In the genomic region with DNA sequence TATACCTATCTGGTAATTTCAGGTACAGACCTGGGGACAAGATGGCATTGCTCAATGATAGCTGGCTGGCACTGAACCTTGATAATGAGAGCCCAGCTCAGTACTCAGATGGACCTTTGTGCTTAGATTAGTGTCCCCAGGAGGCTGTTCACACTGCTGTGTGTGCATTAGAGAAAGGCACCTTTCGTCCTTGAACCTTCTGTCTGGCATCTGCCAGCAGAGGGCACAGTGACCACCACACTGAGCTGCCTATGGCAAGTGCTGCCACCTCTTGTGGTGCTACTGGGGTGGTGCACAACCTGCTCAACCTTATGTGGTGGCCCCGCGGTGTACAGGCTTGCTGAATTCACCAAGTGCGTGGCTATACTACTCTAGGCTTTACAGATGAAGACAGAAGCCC, we compare ENCODE assay signal across 9 mouse cellular contexts. TPM values are rescaled to one million over a fixed set of nuclear protein-coding genes. Genes with fewer than 3 reads are reported as not detected.
A peak's percentile ranks its signal among the peaks of the same experiment; 100 is the strongest.
DNase-seq lines count a peak whose midpoint lies in the region; ATAC-seq and TF ChIP-seq lines count a peak whose summit lies in the region.
"Had no signal": no experiment of that assay in that cellular context is flagged by ENCODE, and none has a peak within 500 bp of the region (broad histone marks: within the 10 kb centered on the region; RNA-seq: fewer than 3 reads in every experiment).

No protein-coding gene starts in this region.

- peaks cover 53% of the 10 kb centered on the region for H3K36me3 ChIP-seq in spleen, adult 2 months (ENCODE audit: control insufficient read depth, insufficient read depth, low read length)
- H3K36me3 ChIP-seq in liver, embryonic 14.5 days (replicated peaks; ENCODE audit: control insufficient read depth, insufficient read depth, low read depth): peaks cover 29% of the 10 kb centered on the region

- 40% methylated on average over 4 of the region's 4 CpGs for WGBS in spleen, adult 2 months
- 75% methylated on average over 4 of the region's 4 CpGs for WGBS in liver, embryonic 14.5 days (ENCODE audit: insufficient replicate concordance)

- intact Hi-C loops in left cerebral cortex, postnatal 4 days (cut with DNase I): loop anchor here (5.0 kb wide), 1 partner anchor 55 kb away; the partner anchor contains the start of gene Hif3a

- no peak overlapping the region for H3K4me3 ChIP-seq in spleen, adult 2 months (ENCODE audit: extremely low read depth, insufficient read depth, insufficient read length)
- H3K4me3 ChIP-seq in liver, embryonic 14.5 days (ENCODE audit: insufficient read depth in 1 of 2, low read depth in 2 of 2, low read length in 2 of 2): no peak overlapping the region
- H3K4me3 ChIP-seq: megakaryocyte, embryonic 14.5 days had no signal

- H3K9me3 ChIP-seq in liver, embryonic 14.5 days (ENCODE audit: control insufficient read depth, low read length): no peaks in the 10 kb centered on the region
- H3K9me3 ChIP-seq: megakaryocyte, embryonic 14.5 days had no signal

- no peak overlapping the region for H3K27ac ChIP-seq in spleen, adult 2 months (ENCODE audit: insufficient read depth, low read length)
- no peak overlapping the region for H3K27ac ChIP-seq in liver, embryonic 14.5 days

- no peak for ATAC-seq in cerebellum, adult (ENCODE audit: insufficient number of reproducible peaks, low FRiP score, low TSS enrichment)
- no peak for ATAC-seq in liver, embryonic 14.5 days (ENCODE audit: insufficient read depth)

- TF ChIP-seq CTCF in spleen, adult 2 months (IDR thresholded peaks at IDR 0.05; ENCODE audit: extremely low read depth, insufficient read depth, insufficient read length, insufficient replicate concordance): peak; percentile 82; the same call in 1 of the 2 replicates
- TF ChIP-seq CTCF in liver, embryonic 14.5 days (IDR thresholded peaks at IDR 0.05; ENCODE audit: low read depth): peak; percentile 86

- DNase-seq in cerebellum, adult 18-20 months: peak; percentile 52 to 61
- peak in 1 of 2 experiments; percentile 21 for DNase-seq in spleen, adult 2 months (ENCODE audit: low read depth in 1 of 2, low spot score in 2 of 2)
- no peak for DNase-seq in spleen, adult 18-20 months
- no peak for DNase-seq in liver, embryonic 14.5 days (ENCODE audit: low read depth in 3 of 3, low spot score in 3 of 3)
- no peak for DNase-seq in right cerebral cortex, postnatal 25 days
- DNase-seq in spleen, adult 12 weeks (ENCODE audit: low spot score): no peak
- no peak for DNase-seq in left cerebral cortex, postnatal 4 days

- no peaks in the 10 kb centered on the region for H3K27me3 ChIP-seq in spleen, adult 2 months (ENCODE audit: control insufficient read depth, insufficient read depth, low read length)
- no peaks in the 10 kb centered on the region for H3K27me3 ChIP-seq in liver, embryonic 14.5 days (ENCODE audit: control insufficient read depth, insufficient read depth, low read length)
- H3K27me3 ChIP-seq: megakaryocyte, embryonic 14.5 days had no signal

- H3K4me2 ChIP-seq in liver, embryonic 14.5 days (ENCODE audit: low read depth): no peak overlapping the region

- H3K4me1 ChIP-seq in spleen, adult 2 months (ENCODE audit: control insufficient read depth, insufficient read depth, insufficient read length): peaks cover 3% of the 10 kb centered on the region; the same call in 1 of the 2 replicates
- no peaks in the 10 kb centered on the region for H3K4me1 ChIP-seq in liver, embryonic 14.5 days (replicated peaks; ENCODE audit: control insufficient read depth in 2 of 2, insufficient read depth in 2 of 2, low read length in 1 of 2)

- no peak overlapping the region for H3K9ac ChIP-seq in liver, embryonic 14.5 days (replicated peaks)

- TF ChIP-seq EP300 in liver, embryonic 14.5 days (IDR thresholded peaks at IDR 0.05; ENCODE audit: low read depth): no peak

- no peak for TF ChIP-seq POLR2A in spleen, adult 2 months (IDR thresholded peaks at IDR 0.05; ENCODE audit: low read depth, low read length)

RNA-seq across cellular contexts. Expression of gene Ccdc8, which starts 14.8 kb away (rescaled TPM):
- polyA plus RNA-seq in spleen, adult 2 months (2012; rRNA removed): 2.0 and 2.2 TPM in 2 replicates
- polyA plus RNA-seq in liver, embryonic 14.5 days (2012; rRNA removed): 2.0 and 2.7 TPM in 2 replicates
- 1.5 and 2.3 TPM in 2 replicates for polyA plus RNA-seq in liver, embryonic 14.5 days (2014; fragmentation: Nextera tagmentation; extraction: Ambion mirVana)
- 1 to 10 TPM; 3.3 to 4.3 TPM for total RNA-seq in left cerebral cortex, postnatal 4 days (2021)

RNA-seq across cellular contexts. Expression of gene Ppp5c, which starts 20.4 kb away (rescaled TPM):
- 212 and 265 TPM in 2 replicates for polyA plus RNA-seq in spleen, adult 2 months (2012; rRNA removed)
- 61.7 and 68.3 TPM in 2 replicates for polyA plus RNA-seq in liver, embryonic 14.5 days (2012; rRNA removed)
- polyA plus RNA-seq in liver, embryonic 14.5 days (2014; fragmentation: Nextera tagmentation; extraction: Ambion mirVana): 38.5 and 42.8 TPM in 2 replicates
- 100 to 1,000 TPM; 110 to 120 TPM for total RNA-seq in left cerebral cortex, postnatal 4 days (2021)

RNA-seq across cellular contexts. Expression of gene Gm42372, which starts 24.4 kb away (rescaled TPM):
- polyA plus RNA-seq in spleen, adult 2 months (2012; rRNA removed): 0.40 and 0.42 TPM in 2 replicates
- polyA plus RNA-seq in liver, embryonic 14.5 days (2012; rRNA removed): 0.01 and 0.02 TPM in 2 replicates
- 0.03 and 0.04 TPM in 2 replicates for polyA plus RNA-seq in liver, embryonic 14.5 days (2014; fragmentation: Nextera tagmentation; extraction: Ambion mirVana)
- 10 to 100 TPM; 38.0 to 41.8 TPM for total RNA-seq in left cerebral cortex, postnatal 4 days (2021)

RNA-seq across cellular contexts. Expression of gene Pnmal1, which starts 47.8 kb away (rescaled TPM):
- not detected in 2 replicates for polyA plus RNA-seq in spleen, adult 2 months (2012; rRNA removed)
- 0.01 and 0.03 TPM in 2 replicates for polyA plus RNA-seq in liver, embryonic 14.5 days (2012; rRNA removed)
- 0.03 TPM in 1 of 2 replicates, not detected in the other for polyA plus RNA-seq in liver, embryonic 14.5 days (2014; fragmentation: Nextera tagmentation; extraction: Ambion mirVana)
- 10 to 100 TPM; 56.0 to 57.6 TPM for total RNA-seq in left cerebral cortex, postnatal 4 days (2021)

RNA-seq across cellular contexts. Expression of gene Hif3a, which starts 54.9 kb away (rescaled TPM):
- 1.2 and 1.9 TPM in 2 replicates for polyA plus RNA-seq in spleen, adult 2 months (2012; rRNA removed)
- 9.8 and 12.2 TPM in 2 replicates for polyA plus RNA-seq in liver, embryonic 14.5 days (2012; rRNA removed)
- 22.8 and 23.9 TPM in 2 replicates for polyA plus RNA-seq in liver, embryonic 14.5 days (2014; fragmentation: Nextera tagmentation; extraction: Ambion mirVana)
- 1 to 10 TPM; 6.7 to 7.9 TPM for total RNA-seq in left cerebral cortex, postnatal 4 days (2021)

Comparison
In these comparisons a context has a peak if more than half of its experiments do, and no peak if none do; other contexts are left out.
1. DNase-seq: peak in cerebellum, adult 18-20 months (2 of 2); none in spleen, adult 18-20 months (0 of 2), liver, embryonic 14.5 days (0 of 3), right cerebral cortex, postnatal 25 days (single experiment), spleen, adult 12 weeks (single experiment) and left cerebral cortex, postnatal 4 days (single experiment).